Mouse (Mus musculus) cortical plate, adult 2 months (tissue): ENCODE measurements around the gene Rps19.

Experiments used
- CTCF ChIP-seq: fragments of 200-500 bp; IDR thresholded peaks from 2 replicates; pipeline ENCODE4 v1.5.1; 2011; ENCODE audit warnings: mild to moderate bottlenecking, control low read depth, low read length; ENCODE audit not compliant: insufficient read depth; ENCODE audit errors: extremely low read depth
- POLR2A ChIP-seq: fragments of 200-500 bp; IDR thresholded peaks from 2 replicates; pipeline ENCODE4 v1.6.1; 2011; ENCODE audit warnings: mild to moderate bottlenecking, low read length, control low read depth; ENCODE audit not compliant: insufficient read depth; ENCODE audit errors: extremely low read depth

GRCm38 (mm10) chr7:24901842-24902241 lies 17.7 kb downstream of the Rps19 start:
- no peak for TF ChIP-seq CTCF
- no peak for TF ChIP-seq POLR2A
